Mouse (Mus musculus): ENCODE measurements around the gene Olfr1358. TPM values are rescaled to one million over a fixed set of nuclear protein-coding genes. Genes with fewer than 3 reads are reported as not detected.

The Olfr1358 gene
- polyA plus RNA-seq, 1 experiment from 2014 or later: not detected

- Histone ChIP-seq H3K27ac (ENCODE audit: low read length) (no peak overlapping the region), H3K36me3 (ENCODE audit: insufficient read depth, low read length) (no peaks in the 10 kb centered on the region), H3K27me3 (replicated peaks; ENCODE audit: insufficient read depth, low read length) (no peaks in the 10 kb centered on the region), H3K4me1 (ENCODE audit: insufficient read depth, low read depth, low read length) (no peaks in the 10 kb centered on the region), H3K4me3 (ENCODE audit: low read depth, low read length) (no peak overlapping the region), H3K9me3 (ENCODE audit: low read length) (no peaks in the 10 kb centered on the region), H3K9ac (replicated peaks; ENCODE audit: low read depth) (no peak overlapping the region), H3K4me2 (replicated peaks; ENCODE audit: low read depth, low read length) (no peak overlapping the region)
- TF ChIP-seq EP300 (IDR thresholded peaks at IDR 0.05) (no peak), CTCF (IDR thresholded peaks at IDR 0.05) (no peak)
- no peak for ATAC-seq
- DNase-seq (ENCODE audit: low spot score): no peak
- 65% methylated on average over 1 of the region's 1 CpGs for WGBS
These were observed 47.8 kb downstream of the Olfr1358 start for GRCm38 (mm10) chr10:78565070-78565469.

- WGBS: 76% methylated on average over 3 of the region's 3 CpGs
- no peak for DNase-seq (ENCODE audit: low spot score)
- TF ChIP-seq CTCF (IDR thresholded peaks at IDR 0.05) (no peak), EP300 (IDR thresholded peaks at IDR 0.05) (no peak)
- H3K9me3 ChIP-seq (ENCODE audit: low read length): no peaks in the 10 kb centered on the region
- no peak overlapping the region for H3K4me2 ChIP-seq (replicated peaks; ENCODE audit: low read depth, low read length)
- no peaks in the 10 kb centered on the region for H3K4me1 ChIP-seq (ENCODE audit: insufficient read depth, low read depth, low read length)
- H3K27ac ChIP-seq (ENCODE audit: low read length): no peak overlapping the region
- no peak overlapping the region for H3K9ac ChIP-seq (replicated peaks; ENCODE audit: low read depth)
- no peak for ATAC-seq
- H3K36me3 ChIP-seq (ENCODE audit: insufficient read depth, low read length): no peaks in the 10 kb centered on the region
- no peaks in the 10 kb centered on the region for H3K27me3 ChIP-seq (replicated peaks; ENCODE audit: insufficient read depth, low read length)
- no peak overlapping the region for H3K4me3 ChIP-seq (ENCODE audit: low read depth, low read length)
These were observed 52.0 kb downstream of the Olfr1358 start for GRCm38 (mm10) chr10:78569191-78569590.

DNA sequence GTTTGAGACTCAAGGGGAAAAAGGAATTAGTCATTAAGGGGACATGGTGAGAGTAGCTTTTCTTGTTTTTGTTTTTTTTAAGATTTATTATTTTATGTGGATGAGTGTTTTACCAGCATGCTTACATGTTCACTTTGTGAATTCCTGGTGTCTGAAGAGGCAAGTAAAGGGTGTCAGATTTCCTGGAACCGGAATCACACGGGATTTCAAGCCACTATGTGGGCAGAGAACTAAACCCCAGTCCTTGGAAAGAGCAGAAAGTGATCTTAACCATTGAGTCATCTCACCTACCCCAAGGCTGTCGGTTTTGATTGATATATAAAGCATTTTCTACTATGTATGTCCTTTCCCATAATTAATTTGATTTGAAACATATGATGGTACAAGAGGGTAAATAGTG is 52.5 kb downstream of the Olfr1358 start:
- H3K27ac ChIP-seq (ENCODE audit: low read length): no peak overlapping the region
- H3K9ac ChIP-seq (replicated peaks; ENCODE audit: low read depth): no peak overlapping the region
- no peak overlapping the region for H3K4me2 ChIP-seq (replicated peaks; ENCODE audit: low read depth, low read length)
- H3K36me3 ChIP-seq (ENCODE audit: insufficient read depth, low read length): no peaks in the 10 kb centered on the region
- no peaks in the 10 kb centered on the region for H3K4me1 ChIP-seq (ENCODE audit: insufficient read depth, low read depth, low read length)
- no peak for TF ChIP-seq CTCF (IDR thresholded peaks at IDR 0.05)
- TF ChIP-seq EP300 (IDR thresholded peaks at IDR 0.05): no peak
- H3K4me3 ChIP-seq (ENCODE audit: low read depth, low read length): no peak overlapping the region
- ATAC-seq: no peak
- no peaks in the 10 kb centered on the region for H3K9me3 ChIP-seq (ENCODE audit: low read length)
- 32% methylated on average over 3 of the region's 3 CpGs for WGBS
- no peaks in the 10 kb centered on the region for H3K27me3 ChIP-seq (replicated peaks; ENCODE audit: insufficient read depth, low read length)
- DNase-seq (ENCODE audit: low spot score): no peak

Small RNAs within 50 kb of the gene (microRNA-seq; reads per million reads assigned to microRNA genes)
- not detected for gene Gm27541

Other genes with a start within 250 kb of the Olfr1358 start
- gene Agpat3, start 164.9 kb upstream of the Olfr1358 start, polyA plus RNA-seq (2015; fragmentation: Nextera tagmentation; extraction: Ambion mirVana): 119 and 129 TPM in 2 replicates
- 171 and 175 TPM in 2 replicates for gene Rrp1, start 104.4 kb upstream of the Olfr1358 start, polyA plus RNA-seq (2015; fragmentation: Nextera tagmentation; extraction: Ambion mirVana)
- gene Cstb, start 91.8 kb upstream of the Olfr1358 start, polyA plus RNA-seq (2015; fragmentation: Nextera tagmentation; extraction: Ambion mirVana): 440 and 490 TPM in 2 replicates
- gene Pdxk, start 52.5 kb upstream of the Olfr1358 start, polyA plus RNA-seq (2015; fragmentation: Nextera tagmentation; extraction: Ambion mirVana): 4.7 and 4.9 TPM in 2 replicates
- 38.1 and 45.0 TPM in 2 replicates for gene Ilvbl, start 56.9 kb downstream of the Olfr1358 start, polyA plus RNA-seq (2015; fragmentation: Nextera tagmentation; extraction: Ambion mirVana)
- gene Syde1, start 74.5 kb downstream of the Olfr1358 start, polyA plus RNA-seq (2015; fragmentation: Nextera tagmentation; extraction: Ambion mirVana): 16.1 and 17.4 TPM in 2 replicates
- not detected in 2 replicates for gene Olfr1357, start 100.6 kb downstream of the Olfr1358 start, polyA plus RNA-seq (2015; fragmentation: Nextera tagmentation; extraction: Ambion mirVana)
- not detected in 2 replicates for gene Casp14, start 200.9 kb downstream of the Olfr1358 start, polyA plus RNA-seq (2015; fragmentation: Nextera tagmentation; extraction: Ambion mirVana)
- gene Ccdc105, start 235.6 kb downstream of the Olfr1358 start, polyA plus RNA-seq (2015; fragmentation: Nextera tagmentation; extraction: Ambion mirVana): not detected in 2 replicates